Mouse (Mus musculus) kidney, adult 2 months (tissue): ENCODE measurements around the gene Ankrd7.

Experiments used
- CTCF ChIP-seq: fragments of 200-500 bp; conservative IDR thresholded peaks from 2 replicates; pipeline ENCODE4 v1.5.1; 2011; ENCODE audit warnings: low read depth, mild to moderate bottlenecking, control low read depth, low read length, moderate library complexity, mixed read lengths; ENCODE audit not compliant: insufficient read depth, insufficient read length
- POLR2A ChIP-seq: fragments of 200-500 bp; IDR thresholded peaks from one replicate; pipeline ENCODE4 v1.6.1; 2011; ENCODE audit warnings: low read depth, low read length, control low read depth

GRCm38 (mm10) chr6:18819343-18819742 lies 46.8 kb upstream of the Ankrd7 start:
- TF ChIP-seq POLR2A = no peak
- 0 out of 2 replicates have a peak, but pooled peaks have one; percentile 18 for TF ChIP-seq CTCF
